Mouse (Mus musculus) myocyte (in vitro differentiated cells): ENCODE results near the gene Utp4.

Source experiments
- CEBPB ChIP-seq: IDR thresholded peaks from 2 replicates; pipeline ENCODE4 v1.6.1; 2011; ENCODE audit warnings: mild to moderate bottlenecking, moderate library complexity; ENCODE audit not compliant: poor library complexity, insufficient read depth, severe bottlenecking
- E2F4 ChIP-seq: IDR thresholded peaks from one replicate; pipeline ENCODE4 v1.6.1; 2011; ENCODE audit warnings: mild to moderate bottlenecking, control low read depth, moderate library complexity; ENCODE audit not compliant: insufficient read depth
- MAX ChIP-seq: IDR thresholded peaks from one replicate; pipeline ENCODE4 v1.6.1; 2011; ENCODE audit warnings: low read depth, mild to moderate bottlenecking, control low read depth
- MYOD1 ChIP-seq, 3 experiments: IDR thresholded peaks; one replicate each; pipeline ENCODE4 v1.6.1; 2011; ENCODE audit warnings: control low read depth in 2 of 3, low read depth in 2 of 3, mild to moderate bottlenecking in 2 of 3, moderate library complexity in 1 of 3; ENCODE audit not compliant: insufficient read length in 2 of 3, control insufficient read depth in 1 of 3
- MYOG ChIP-seq, 3 experiments: IDR thresholded peaks; one replicate each; pipeline ENCODE4 v1.6.1; 2011; ENCODE audit warnings: control low read depth in 2 of 3, low read depth in 2 of 3, mild to moderate bottlenecking in 2 of 3; ENCODE audit not compliant: insufficient read length in 2 of 3, control insufficient read depth in 1 of 3, insufficient read depth in 1 of 3
- POLR2A ChIP-seq: IDR thresholded peaks from one replicate; pipeline ENCODE4 v1.6.1; 2011; ENCODE audit warnings: low read depth, mild to moderate bottlenecking, control low read depth, moderate library complexity; ENCODE audit not compliant: insufficient read length
- POLR2AphosphoS2 ChIP-seq: IDR thresholded peaks from one replicate; pipeline ENCODE4 v1.6.1; 2011; ENCODE audit warnings: low read depth, control low read depth; ENCODE audit not compliant: insufficient read length
- TCF3 ChIP-seq: IDR thresholded peaks from one replicate; pipeline ENCODE4 v1.6.1; 2011; ENCODE audit warnings: low read depth, control low read depth; ENCODE audit not compliant: insufficient read length
- USF1 ChIP-seq: IDR thresholded peaks from one replicate; pipeline ENCODE4 v1.6.1; 2011; ENCODE audit warnings: low read depth, mild to moderate bottlenecking, control low read depth, moderate library complexity

DNA sequence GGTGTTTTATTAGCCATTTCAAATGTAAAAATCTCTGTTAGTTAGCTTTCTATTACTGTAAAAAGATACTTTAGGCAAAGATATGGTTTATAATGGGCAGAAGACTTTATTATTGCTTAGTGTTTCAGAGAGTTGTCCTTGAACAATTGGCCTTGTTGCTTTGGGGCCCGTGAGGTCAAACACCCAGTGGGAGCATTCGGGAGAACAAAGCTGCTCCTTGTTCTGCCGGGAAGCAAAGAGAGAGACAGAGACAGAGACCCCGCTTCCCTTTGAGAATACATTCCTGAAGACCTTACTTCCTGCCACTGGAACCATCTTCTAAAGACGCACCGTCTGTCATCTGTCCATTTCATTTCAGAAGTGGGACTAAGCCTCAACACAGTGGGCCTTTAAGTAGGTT lies 69.9 kb downstream of the Utp4 start:
- no peak for TF ChIP-seq E2F4
- TF ChIP-seq POLR2A = no peak
- TF ChIP-seq USF1 = no peak
- TF ChIP-seq MAX = no peak
- no peak for TF ChIP-seq POLR2AphosphoS2
- no peak for TF ChIP-seq TCF3
- no peak for TF ChIP-seq CEBPB
- TF ChIP-seq MYOD1 (IDR thresholded peaks at IDR 0.05; ENCODE audit: control insufficient read depth in 1 of 3, insufficient read length in 2 of 3, low read depth in 2 of 3) = no peak
- no peak for TF ChIP-seq MYOG (IDR thresholded peaks at IDR 0.05; ENCODE audit: control insufficient read depth in 1 of 3, insufficient read depth in 1 of 3, insufficient read length in 2 of 3, low read depth in 2 of 3)
